Mouse (Mus musculus) lung, adult 2 months (tissue): ENCODE data around the gene Asxl2. TPM values are rescaled to one million over a fixed set of nuclear protein-coding genes. Genes with fewer than 3 reads are reported as not detected.
"Not testable (repeated sequence)": the region's sequence is repeated elsewhere in the genome, so short reads cannot be mapped to it uniquely, and the experiment has no call there.

Source experiments
- DNase-seq: peaks from one replicate; pipeline ENCODE4 v3.0.0; 2022
- H3K4me1 ChIP-seq: fragments of 200-500 bp; 2 replicates; pipeline ENCODE4 v1.6.1; 2011; ENCODE audit warnings: low read length; ENCODE audit not compliant: control insufficient read depth, insufficient read depth
- H3K4me3 ChIP-seq: fragments of 200-500 bp; replicated peaks from 2 replicates; pipeline ENCODE3; 2011; ENCODE audit warnings: low read depth, mild to moderate bottlenecking, control low read depth, low read length; ENCODE audit errors: extremely low read depth
- CTCF ChIP-seq: fragments of 200-500 bp; IDR thresholded peaks from 2 replicates; pipeline ENCODE4 v1.5.1; 2011; ENCODE audit warnings: mild to moderate bottlenecking, low read length, control low read depth; ENCODE audit not compliant: insufficient read depth
- POLR2A ChIP-seq: fragments of 200-500 bp; IDR thresholded peaks from 2 replicates; pipeline ENCODE4 v1.6.1; 2011; ENCODE audit warnings: low read depth, mild to moderate bottlenecking, control low read depth, low read length, borderline replicate concordance; ENCODE audit errors: extremely low read depth
- WGBS: fragments of 180-500 bp; shearing (Covaris S2); methylation state at CpG from one replicate; pipeline ENCODE4 v1.1.7; 2018; 5-methylcytosine and 5-hydroxymethylcytosine counted together
- polyA plus RNA-seq: library from polyadenylated mRNA; depleted of rRNA; stranded (reverse); fragments of >200 nt; gene quantifications from 2 replicates; pipeline ENCODE4 v1.2.3, GENCODE M21; 2012

Asxl2 gene
- polyA plus RNA-seq, 1 experiment = 6.5 TPM

DNA sequence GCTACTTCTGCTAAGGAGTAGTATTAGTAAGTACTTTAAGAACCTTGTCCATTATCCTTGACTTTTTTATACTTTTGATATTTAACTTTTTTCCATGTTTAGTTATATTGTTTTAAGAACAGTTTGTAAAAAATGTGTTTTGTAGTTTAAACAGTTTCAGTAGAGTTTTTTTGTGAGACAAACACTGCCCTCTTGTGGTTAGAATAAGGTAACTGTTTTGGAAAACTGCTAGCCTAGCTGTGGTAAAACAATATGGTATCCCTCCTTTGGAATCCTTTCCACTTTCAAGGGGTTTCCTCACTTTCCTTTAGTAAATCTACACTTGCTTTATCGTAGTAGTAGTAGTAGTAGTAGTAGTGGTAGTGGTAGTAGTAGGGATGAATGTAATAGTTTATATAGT is 11.2 kb downstream of the Asxl2 start:
- WGBS = 98% methylated on average over 1 of the region's 1 CpGs
- TF ChIP-seq CTCF (peak; percentile 14; the same call in 1 of the 2 replicates), POLR2A (no peak)
- Histone ChIP-seq H3K4me1 (peaks cover 3% of the 10 kb centered on the region; the same call in 1 of the 2 replicates), H3K4me3 (no peak overlapping the region)
- no peak for DNase-seq

DNA sequence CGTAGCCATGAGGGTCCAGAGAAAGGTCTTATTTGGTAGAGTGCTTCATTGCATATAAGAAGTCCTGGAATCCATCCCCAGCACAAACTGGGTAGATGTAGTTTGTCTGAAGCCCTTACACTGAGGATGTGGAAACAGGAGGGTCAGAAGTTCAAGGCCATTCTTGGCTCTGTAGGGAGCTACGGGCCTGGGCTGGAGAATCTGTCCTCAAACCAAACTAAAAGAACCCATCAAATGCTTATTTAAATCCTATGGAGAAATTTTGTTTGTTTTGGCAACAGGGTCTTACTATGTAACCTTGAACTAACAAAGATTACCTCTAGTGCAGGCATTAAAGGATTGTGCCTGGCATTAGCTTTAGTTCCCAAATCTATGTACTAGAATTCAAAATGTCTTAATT is 14.3 kb downstream of the Asxl2 start:
- 59% methylated on average over 2 of the region's 2 CpGs for WGBS
- no peak overlapping the region for H3K4me3 ChIP-seq
- H3K4me1 ChIP-seq = peaks cover 3% of the 10 kb centered on the region; the same call in 1 of the 2 replicates
- no peak for TF ChIP-seq POLR2A
- no peak for TF ChIP-seq CTCF
- no peak for DNase-seq

DNA sequence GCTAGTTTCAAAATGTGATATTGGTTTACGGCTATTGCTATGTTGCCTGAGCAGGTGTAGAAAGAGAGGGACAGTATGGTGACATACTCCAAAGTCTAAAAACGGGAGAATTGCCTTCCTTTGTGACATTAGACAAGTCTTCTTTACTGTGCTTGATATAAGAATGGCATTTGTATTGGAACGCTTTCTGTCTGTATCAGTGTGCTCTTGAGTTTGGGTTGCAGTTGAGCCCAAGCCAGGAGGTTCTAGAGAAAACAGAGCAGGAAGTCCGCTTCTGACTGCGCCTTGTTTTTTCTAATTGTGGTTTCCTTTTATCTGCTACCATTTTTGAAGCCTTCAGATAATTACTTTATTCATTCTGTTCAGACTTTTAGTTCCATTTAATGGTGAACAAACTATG is 14.7 kb downstream of the Asxl2 start:
- no peak overlapping the region for H3K4me3 ChIP-seq
- no peak for DNase-seq
- 70% methylated on average over 5 of the region's 5 CpGs for WGBS
- no peak for TF ChIP-seq CTCF
- no peak for TF ChIP-seq POLR2A
- peaks cover 3% of the 10 kb centered on the region; the same call in 1 of the 2 replicates for H3K4me1 ChIP-seq

DNA sequence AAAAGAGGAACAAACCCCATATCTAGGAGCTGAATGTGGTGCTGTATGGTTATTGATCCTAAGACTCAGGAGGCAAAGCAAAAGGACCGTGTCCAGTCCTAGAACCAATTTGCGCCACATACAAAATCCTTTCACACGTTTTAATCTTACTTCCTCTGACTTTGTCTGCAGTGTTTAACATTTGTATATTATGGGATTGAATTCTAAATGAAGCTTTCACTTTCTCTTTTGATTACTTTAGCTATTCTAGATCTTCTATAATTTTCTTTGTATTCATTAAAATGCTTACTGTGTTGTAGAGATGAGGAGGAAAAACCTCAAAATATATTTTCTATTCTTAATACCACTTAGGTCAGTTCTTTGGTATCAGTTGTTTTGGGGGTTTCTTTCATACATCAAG is 26.9 kb downstream of the Asxl2 start:
- Histone ChIP-seq H3K4me1 (no peaks in the 10 kb centered on the region), H3K4me3 (no peak overlapping the region)
- 73% methylated on average over 3 of the region's 3 CpGs for WGBS
- no peak for TF ChIP-seq CTCF
- no peak for DNase-seq

DNA sequence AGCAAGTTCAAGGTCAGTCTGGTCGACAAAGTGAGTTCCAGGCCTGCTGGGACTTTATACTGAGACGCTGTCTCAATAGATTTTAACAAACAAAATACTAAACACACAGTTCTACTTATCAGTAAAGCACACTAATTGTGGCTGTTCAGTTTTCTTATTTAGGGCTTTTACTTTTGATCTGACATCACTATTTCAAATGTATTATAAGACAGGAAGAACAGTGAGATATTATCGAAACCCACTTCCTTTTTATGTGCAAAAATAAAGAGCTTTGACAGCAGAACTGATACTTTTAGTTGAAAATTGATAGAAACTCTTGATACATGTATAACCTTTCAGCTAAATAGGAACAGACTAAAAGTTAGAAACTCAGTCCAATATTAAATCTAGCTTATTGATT is 36.4 kb downstream of the Asxl2 start:
- 71% methylated on average over 3 of the region's 3 CpGs for WGBS
- Histone ChIP-seq H3K4me3 (no peak overlapping the region), H3K4me1 (no peaks in the 10 kb centered on the region)
- TF ChIP-seq POLR2A (no peak), CTCF (no peak)
- no peak for DNase-seq

DNA sequence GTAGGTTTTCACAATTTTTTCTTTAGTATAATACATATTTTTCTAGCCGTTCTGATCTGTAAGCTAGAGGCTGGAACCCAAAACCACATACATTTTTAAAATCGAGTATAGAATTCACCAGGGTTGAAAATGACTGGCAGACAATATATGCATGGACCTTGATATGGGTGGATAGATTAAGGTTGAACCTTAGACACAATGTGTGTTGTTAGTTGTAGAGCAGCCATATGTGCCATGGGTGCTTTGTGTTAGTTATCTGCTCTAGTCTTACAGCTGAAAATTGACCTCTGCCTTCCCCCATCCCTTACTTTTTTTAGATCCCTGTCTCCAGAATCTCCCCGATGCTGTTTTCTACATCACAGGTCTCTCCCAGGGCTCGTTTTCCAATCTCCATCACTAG is 73.0 kb downstream of the Asxl2 start:
- DNase-seq = no peak
- TF ChIP-seq CTCF (no peak), POLR2A (no peak)
- H3K4me3 ChIP-seq = no peak overlapping the region
- no peaks in the 10 kb centered on the region for H3K4me1 ChIP-seq
- WGBS = 90% methylated on average over 4 of the region's 4 CpGs

DNA sequence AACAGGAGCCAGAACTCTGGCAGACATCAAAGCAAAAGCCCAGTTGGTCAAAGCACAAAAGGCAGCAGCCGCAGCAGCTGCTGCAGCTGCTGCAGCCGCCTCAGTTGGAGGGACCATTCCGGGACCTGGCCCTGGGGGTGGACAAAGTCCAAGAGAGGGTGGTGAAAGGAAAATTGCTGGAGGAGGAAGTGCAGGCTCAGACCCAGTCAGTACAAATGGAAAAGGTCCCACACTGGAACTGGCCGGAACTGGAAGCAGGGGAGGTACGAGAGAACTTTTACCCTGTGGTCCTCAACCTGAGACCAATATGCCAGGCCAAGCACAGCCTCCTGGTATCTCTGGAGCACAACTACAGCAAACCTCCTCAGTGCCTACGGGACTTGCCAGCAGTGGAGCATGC is 73.4 kb downstream of the Asxl2 start:
- TF ChIP-seq POLR2A (no peak), CTCF (no peak)
- WGBS = 95% methylated on average over 6 of the region's 6 CpGs
- Histone ChIP-seq H3K4me1 (no peaks in the 10 kb centered on the region), H3K4me3 (no peak overlapping the region)
- no peak for DNase-seq

DNA sequence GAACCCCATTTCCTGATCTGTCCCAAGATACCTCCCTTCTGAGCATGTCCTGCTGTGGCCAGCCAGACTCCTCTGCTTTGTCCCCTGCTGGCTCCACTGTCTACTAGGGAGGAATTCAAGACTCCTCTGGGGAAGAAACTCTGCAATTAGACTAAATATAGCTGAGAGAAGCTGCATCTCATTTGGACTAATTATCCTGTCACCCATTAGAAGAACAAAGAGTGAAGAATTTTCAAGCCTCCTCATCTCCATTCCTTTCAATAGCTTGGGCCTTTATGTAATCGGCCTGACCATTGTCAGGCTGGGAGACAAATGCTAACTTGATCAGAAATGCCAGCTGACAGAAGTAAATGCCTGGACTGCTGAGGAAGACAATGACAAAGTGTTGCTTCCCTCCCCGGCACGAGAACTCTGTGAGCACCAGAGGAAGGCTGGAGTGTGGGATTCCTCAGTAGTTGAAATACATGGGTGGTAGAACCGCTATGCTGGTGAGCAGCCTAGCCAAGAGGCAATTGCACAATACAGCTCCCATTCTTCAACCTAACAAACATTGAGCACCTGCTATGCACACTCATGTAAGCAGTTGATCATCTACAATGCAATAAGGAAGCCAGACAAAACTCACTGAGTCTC is 92.1 kb downstream of the Asxl2 start:
- no peak for TF ChIP-seq POLR2A
- no peak for TF ChIP-seq CTCF
- DNase-seq = no peak

DNA sequence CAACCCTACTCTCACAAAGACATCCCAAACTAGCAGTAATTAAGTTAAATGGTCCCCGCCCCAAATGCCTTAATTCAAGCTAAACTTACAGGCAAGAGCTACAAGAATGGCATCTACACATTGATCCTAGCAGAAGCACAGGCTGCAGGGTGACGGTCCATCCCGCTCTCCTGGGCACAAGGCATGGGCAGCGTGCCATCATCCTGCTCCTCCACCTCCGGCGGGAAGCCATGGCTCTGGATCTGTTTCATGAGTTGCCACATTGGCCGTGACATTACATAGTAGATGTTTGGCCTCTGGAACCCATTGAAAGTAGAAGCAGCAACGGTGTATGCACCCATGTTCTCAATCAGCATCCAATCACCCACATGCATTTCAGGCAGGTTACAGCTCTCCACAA is 95.1 kb downstream of the Asxl2 start:
- H3K4me3 ChIP-seq, H3K4me1 ChIP-seq, DNase-seq: not testable (repeated sequence)
- WGBS = 93% methylated on average over 8 of the region's 8 CpGs

More for the DNA sequence above, 92.1 kb downstream of the Asxl2 start:
- 67% methylated on average over 4 of the region's 4 CpGs for WGBS
- Histone ChIP-seq H3K4me1 (no peaks in the 10 kb centered on the region), H3K4me3 (no peak overlapping the region)

DNA sequence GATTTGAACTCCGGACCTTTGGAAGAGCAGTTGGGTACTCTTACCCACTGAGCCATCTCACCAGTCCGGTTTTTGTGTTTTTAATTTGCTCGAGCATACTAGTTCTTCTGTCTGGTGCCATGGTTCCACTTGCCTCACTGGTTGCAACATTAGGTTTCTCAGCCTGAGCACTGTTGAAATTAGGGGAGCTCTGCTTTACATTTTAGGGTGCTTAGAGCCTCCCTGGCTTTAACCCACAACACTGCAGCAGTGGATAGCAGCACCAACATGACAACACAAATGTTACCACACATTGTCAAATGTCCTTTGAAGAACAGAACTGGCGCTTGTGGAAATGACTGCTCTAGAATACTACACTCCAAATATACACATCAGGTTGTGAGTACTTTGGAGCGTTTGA is 98.9 kb downstream of the Asxl2 start:
- no peak for DNase-seq
- H3K4me1 ChIP-seq = no peaks in the 10 kb centered on the region
- no peak overlapping the region for H3K4me3 ChIP-seq
- 89% methylated on average over 5 of the region's 5 CpGs for WGBS
- TF ChIP-seq CTCF (no peak), POLR2A (no peak)

DNA sequence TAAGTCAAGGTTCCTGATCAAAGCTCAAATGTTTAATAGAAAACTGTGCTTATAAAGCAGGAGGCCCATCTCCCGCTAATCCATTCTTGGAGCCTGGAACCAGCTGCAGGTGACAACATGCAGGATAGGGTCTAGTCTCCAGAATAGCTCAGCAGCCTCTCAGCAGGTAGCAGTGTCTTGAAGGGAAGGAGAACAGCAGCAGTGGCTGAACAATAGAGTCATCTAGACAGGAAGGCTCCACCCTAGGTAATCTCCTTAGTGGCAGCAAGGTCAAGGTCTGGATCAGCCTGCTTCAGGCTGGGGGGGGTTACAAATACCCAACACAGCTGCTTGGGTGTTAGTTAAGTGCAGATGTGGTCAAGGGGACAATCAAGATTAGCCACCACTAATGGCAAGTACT is 108.8 kb downstream of the Asxl2 start:
- DNase-seq, H3K4me3 ChIP-seq, H3K4me1 ChIP-seq: not testable (repeated sequence)
- 94% methylated on average over 1 of the region's 1 CpGs for WGBS
